Mouse (Mus musculus) liver, postnatal 0 days (tissue): Measurements from ENCODE around the gene Tmem260.

ENCODE experiments used
- CTCF ChIP-seq: sonication (generic); IDR thresholded peaks from 2 replicates; pipeline ENCODE4 v1.5.1; 2016; ENCODE audit warnings: antibody characterized with exemption, low read depth
- EP300 ChIP-seq: IDR thresholded peaks from 2 replicates; pipeline ENCODE4 v1.6.1; 2016; ENCODE audit warnings: antibody characterized with exemption, low read depth, mild to moderate bottlenecking

DNA sequence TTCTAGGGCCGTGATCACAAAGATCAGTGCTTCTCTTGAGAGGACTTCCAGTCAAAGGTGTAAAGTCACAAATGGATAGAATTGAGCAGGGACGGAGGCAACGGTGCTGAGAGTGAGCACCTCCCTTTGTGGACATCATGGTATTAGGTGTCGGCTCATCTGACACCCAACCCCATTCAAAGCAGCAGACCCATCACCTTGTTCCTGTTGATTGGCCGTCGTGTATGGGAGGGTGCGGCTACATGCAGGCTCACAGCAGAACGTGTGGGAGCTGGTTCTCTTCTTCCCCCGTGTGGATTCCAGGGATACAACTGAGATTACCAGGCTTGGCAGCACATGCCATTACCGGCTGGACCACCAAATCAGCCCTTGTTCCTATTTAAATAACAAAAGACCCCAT, 84.7 kb downstream of the Tmem260 start:
- no peak for TF ChIP-seq CTCF
- no peak for TF ChIP-seq EP300
